Mouse (Mus musculus) cortical plate, adult 2 months (tissue): ENCODE measurements around the gene 2310039H08Rik.

Experiments used
- CTCF ChIP-seq: fragments of 200-500 bp; IDR thresholded peaks from 2 replicates; pipeline ENCODE4 v1.5.1; 2011; ENCODE audit warnings: mild to moderate bottlenecking, control low read depth, low read length; ENCODE audit not compliant: insufficient read depth; ENCODE audit errors: extremely low read depth
- POLR2A ChIP-seq: fragments of 200-500 bp; IDR thresholded peaks from 2 replicates; pipeline ENCODE4 v1.6.1; 2011; ENCODE audit warnings: mild to moderate bottlenecking, low read length, control low read depth; ENCODE audit not compliant: insufficient read depth; ENCODE audit errors: extremely low read depth

GRCm38 (mm10) chr17:46782341-46783221, 10.1 kb downstream of the 2310039H08Rik start, which contains the start of gene Rpl7l1:
- TF ChIP-seq CTCF (peak; percentile 26; the same call in 1 of the 2 replicates), POLR2A (peak; percentile 95)
